Mouse (Mus musculus): ENCODE results near the gene Krt80. TPM values are rescaled to one million over a fixed set of nuclear protein-coding genes. Genes with fewer than 3 reads are reported as not detected.

Krt80 gene
- polyA plus RNA-seq, 1 experiment = 0.61 TPM

DNA sequence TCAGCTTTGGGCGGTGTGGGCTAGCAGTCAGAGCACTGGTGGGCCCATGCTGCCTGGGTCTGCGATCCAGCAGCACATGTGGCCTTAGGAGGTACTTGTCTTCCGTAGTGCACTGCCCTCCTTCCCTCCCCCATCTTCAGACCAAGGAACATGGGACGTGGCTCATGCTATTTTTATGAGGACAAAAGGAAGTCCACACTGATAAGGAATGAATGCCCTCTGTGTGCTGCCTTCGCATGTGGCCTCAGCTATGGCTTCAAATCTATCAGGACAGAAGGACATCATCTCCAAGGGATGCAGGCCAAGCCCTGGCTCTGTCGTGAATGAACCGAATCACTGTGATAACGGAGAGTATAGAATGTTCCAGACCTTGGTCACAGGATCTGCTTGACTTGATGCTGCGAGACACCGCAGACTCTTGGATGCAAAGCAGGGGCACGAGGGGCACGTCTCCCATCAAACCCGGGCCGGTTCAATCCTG lies 70.4 kb downstream of the Krt80 start:
- Histone ChIP-seq H3K4me3 (ENCODE audit: low read depth, low read length) (no peak overlapping the region), H3K27ac (ENCODE audit: insufficient read depth, low read depth, low read length) (no peak overlapping the region), H3K36me3 (ENCODE audit: control insufficient read depth, insufficient read depth, low read length) (no peaks in the 10 kb centered on the region), H3K4me1 (ENCODE audit: control insufficient read depth, insufficient read depth, insufficient read length, low read length) (no peaks in the 10 kb centered on the region), H3K27me3 (ENCODE audit: control insufficient read depth, insufficient read depth, low read length) (no peaks in the 10 kb centered on the region)
- no peak for TF ChIP-seq CTCF (IDR thresholded peaks at IDR 0.05; ENCODE audit: extremely low read depth, insufficient read length, insufficient replicate concordance, low read depth, low read length)
- no peak for TF ChIP-seq POLR2A (IDR thresholded peaks at IDR 0.05; ENCODE audit: low read depth, low read length)
- WGBS = 66% methylated on average over 14 of the region's 14 CpGs

DNA sequence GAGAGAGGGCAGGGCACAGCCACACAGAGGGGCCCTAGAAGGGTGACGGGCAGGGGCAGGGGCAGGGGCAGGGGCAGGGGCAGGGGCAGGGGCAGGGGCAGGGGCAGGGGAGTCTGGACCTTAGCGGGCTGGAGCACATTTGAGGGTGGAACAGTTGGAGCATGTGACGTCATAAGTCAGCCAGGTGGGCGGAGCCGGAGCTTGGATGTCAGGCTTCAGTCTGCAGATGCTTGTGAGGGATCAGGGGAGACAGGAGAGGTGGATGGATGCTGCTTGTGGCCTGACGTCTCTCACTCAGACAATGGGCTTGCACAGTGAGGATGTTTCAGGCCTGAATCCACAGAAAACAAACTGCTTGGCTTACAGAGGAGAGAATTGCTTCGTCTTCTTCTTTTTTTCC lies 71.4 kb downstream of the Krt80 start:
- Histone ChIP-seq H3K4me3 (ENCODE audit: low read depth, low read length) (no peak overlapping the region), H3K4me1 (ENCODE audit: control insufficient read depth, insufficient read depth, insufficient read length, low read length) (no peaks in the 10 kb centered on the region), H3K36me3 (ENCODE audit: control insufficient read depth, insufficient read depth, low read length) (no peaks in the 10 kb centered on the region), H3K27ac (ENCODE audit: insufficient read depth, low read depth, low read length) (no peak overlapping the region), H3K27me3 (ENCODE audit: control insufficient read depth, insufficient read depth, low read length) (no peaks in the 10 kb centered on the region)
- 35% methylated on average over 7 of the region's 7 CpGs for WGBS
- no peak for TF ChIP-seq POLR2A (IDR thresholded peaks at IDR 0.05; ENCODE audit: low read depth, low read length)

DNA sequence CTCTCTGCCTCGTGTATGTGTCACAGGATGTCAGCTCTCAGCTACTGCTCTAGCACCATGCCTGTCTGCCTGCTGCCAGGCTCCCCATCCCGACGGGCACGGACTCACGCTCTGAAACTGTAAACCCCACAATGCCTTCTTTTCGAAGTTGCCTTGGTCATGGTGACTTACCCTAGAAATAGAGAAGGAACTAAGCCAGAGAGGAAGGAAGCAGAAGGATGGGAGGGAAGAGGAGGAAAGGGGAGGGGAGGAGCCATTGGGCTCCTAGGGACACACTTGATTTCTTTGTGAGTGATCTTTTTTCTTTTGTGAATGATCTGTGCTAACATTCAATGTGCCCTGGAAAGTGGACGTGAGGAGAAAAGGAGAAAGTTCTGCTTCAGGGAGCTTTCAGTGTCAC lies 72.0 kb downstream of the Krt80 start:
- Histone ChIP-seq H3K4me3 (ENCODE audit: low read depth, low read length) (no peak overlapping the region), H3K27ac (ENCODE audit: insufficient read depth, low read depth, low read length) (no peak overlapping the region), H3K36me3 (ENCODE audit: control insufficient read depth, insufficient read depth, low read length) (no peaks in the 10 kb centered on the region), H3K27me3 (ENCODE audit: control insufficient read depth, insufficient read depth, low read length) (no peaks in the 10 kb centered on the region), H3K4me1 (ENCODE audit: control insufficient read depth, insufficient read depth, insufficient read length, low read length) (no peaks in the 10 kb centered on the region)
- 56% methylated on average over 7 of the region's 7 CpGs for WGBS
- TF ChIP-seq POLR2A (IDR thresholded peaks at IDR 0.05; ENCODE audit: low read depth, low read length) = no peak
- no peak for TF ChIP-seq CTCF (IDR thresholded peaks at IDR 0.05; ENCODE audit: extremely low read depth, insufficient read length, insufficient replicate concordance, low read depth, low read length)

Other genes with a start within 250 kb of the Krt80 start
- 19.6 and 35.5 TPM in 2 replicates for gene Acvrl1, start 241.6 kb downstream of the Krt80 start, polyA plus RNA-seq (2012; rRNA removed)
- 21.5 and 46.0 TPM in 2 replicates for gene Acvr1b, start 196.1 kb downstream of the Krt80 start, polyA plus RNA-seq (2012; rRNA removed)
- 7.3 and 8.5 TPM in 2 replicates for gene Grasp, start 146.0 kb downstream of the Krt80 start, polyA plus RNA-seq (2012; rRNA removed)
- 6.5 and 9.7 TPM in 2 replicates for gene Nr4a1, start 115.9 kb downstream of the Krt80 start, polyA plus RNA-seq (2012; rRNA removed)
- gene Atg101, start 85.9 kb downstream of the Krt80 start, polyA plus RNA-seq (2012; rRNA removed) = 13.7 and 38.4 TPM in 2 replicates
- gene 6030408B16Rik, start 77.0 kb downstream of the Krt80 start, polyA plus RNA-seq (2012; rRNA removed) = 0.14 and 0.24 TPM in 2 replicates
- 35.1 and 43.1 TPM in 2 replicates for gene Krt7, start 40.9 kb upstream of the Krt80 start, polyA plus RNA-seq (2012; rRNA removed)
- gene Krt87, start 68.6 kb upstream of the Krt80 start, polyA plus RNA-seq (2012; rRNA removed) = 0.29 and 0.30 TPM in 2 replicates
- not detected in 2 replicates for gene Krt88, start 77.6 kb upstream of the Krt80 start, polyA plus RNA-seq (2012; rRNA removed)
- not detected in 2 replicates for gene Krt81, start 93.6 kb upstream of the Krt80 start, polyA plus RNA-seq (2012; rRNA removed)
- gene Krt86, start 103.3 kb upstream of the Krt80 start, polyA plus RNA-seq (2012; rRNA removed) = not detected in 2 replicates
- 0.08 and 0.48 TPM in 2 replicates for gene Krt83, start 121.3 kb upstream of the Krt80 start, polyA plus RNA-seq (2012; rRNA removed)
- not detected in 2 replicates for gene Gm49425, start 147.1 kb upstream of the Krt80 start, polyA plus RNA-seq (2012; rRNA removed)
- gene Krt84, start 162.7 kb upstream of the Krt80 start, polyA plus RNA-seq (2012; rRNA removed) = 0.27 TPM in 1 of 2 replicates, not detected in the other
- gene Krt82, start 180.5 kb upstream of the Krt80 start, polyA plus RNA-seq (2012; rRNA removed) = not detected in 2 replicates
- gene Krt90, start 192.8 kb upstream of the Krt80 start, polyA plus RNA-seq (2012; rRNA removed) = 0.05 TPM in 1 of 2 replicates, not detected in the other
- not detected in 2 replicates for gene Krt75, start 203.7 kb upstream of the Krt80 start, polyA plus RNA-seq (2012; rRNA removed)